Comparison of ENCODE assay signal across 19 mouse cellular contexts in the genomic region with DNA sequence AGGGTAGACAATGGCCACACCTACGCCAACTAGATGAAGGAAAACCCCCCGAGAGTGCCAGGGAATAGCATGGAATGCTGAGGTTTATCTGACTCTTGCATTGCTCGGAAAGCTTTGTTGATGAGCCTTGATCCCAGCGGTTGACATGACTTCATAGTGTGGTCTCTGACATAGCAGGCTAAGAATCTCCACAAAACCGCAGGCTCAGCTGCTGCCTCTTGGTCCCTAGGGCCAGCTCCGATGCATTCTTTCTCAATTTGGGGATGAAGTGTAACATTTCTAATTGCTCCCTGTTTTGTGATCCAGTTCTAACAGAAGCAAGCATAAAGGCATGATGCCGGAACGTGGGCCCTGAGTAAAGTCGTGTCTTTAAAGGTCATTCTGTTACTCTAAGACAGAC.
DNase-seq lines count a peak whose midpoint lies in the region; ATAC-seq and TF ChIP-seq lines count a peak whose summit lies in the region.
"Had no signal": no experiment of that assay in that cellular context is flagged by ENCODE, and none has a peak within 500 bp of the region (broad histone marks: within the 10 kb centered on the region; RNA-seq: fewer than 3 reads in every experiment).

No protein-coding gene starts in this region.

- H3K9me3 ChIP-seq in kidney, embryonic 16.5 days (ENCODE audit: low read length), result no peaks in the 10 kb centered on the region
- H3K9me3 ChIP-seq in stomach, postnatal 0 days (ENCODE audit: control insufficient read depth, low read length), result no peaks in the 10 kb centered on the region
- H3K9me3 ChIP-seq in hindbrain, embryonic 10.5 days, result no peaks in the 10 kb centered on the region
- H3K9me3 ChIP-seq: kidney, embryonic 15.5 days; liver, embryonic 13.5 days; neural tube, embryonic 13.5 days had no signal

- 86% methylated on average over 9 of the region's 9 CpGs for WGBS in kidney, embryonic 16.5 days
- 75% methylated on average over 9 of the region's 9 CpGs for WGBS in stomach, postnatal 0 days
- WGBS in hindbrain, embryonic 10.5 days, result 88% methylated on average over 9 of the region's 9 CpGs

- no peak overlapping the region for H3K9ac ChIP-seq in kidney, embryonic 16.5 days (replicated peaks; ENCODE audit: low read length)
- no peak overlapping the region for H3K9ac ChIP-seq in stomach, postnatal 0 days (ENCODE audit: low read length)
- H3K9ac ChIP-seq: kidney, embryonic 15.5 days; liver, embryonic 13.5 days; neural tube, embryonic 13.5 days had no signal

- no peaks in the 10 kb centered on the region for H3K27me3 ChIP-seq in kidney, embryonic 16.5 days (ENCODE audit: insufficient read depth, low read length)
- no peaks in the 10 kb centered on the region for H3K27me3 ChIP-seq in stomach, postnatal 0 days (ENCODE audit: control insufficient read depth, insufficient read depth, low read length)
- no peaks in the 10 kb centered on the region for H3K27me3 ChIP-seq in hindbrain, embryonic 10.5 days (ENCODE audit: insufficient read depth, poor library complexity, severe bottlenecking)
- H3K27me3 ChIP-seq: kidney, embryonic 15.5 days; liver, embryonic 13.5 days; megakaryocyte, embryonic 14.5 days; neural tube, embryonic 13.5 days had no signal

- H3K4me2 ChIP-seq in kidney, embryonic 16.5 days (replicated peaks; ENCODE audit: low read depth, low read length), result no peak overlapping the region
- no peak overlapping the region for H3K4me2 ChIP-seq in stomach, postnatal 0 days (replicated peaks; ENCODE audit: low read depth)
- H3K4me2 ChIP-seq: kidney, embryonic 15.5 days; liver, embryonic 13.5 days; neural tube, embryonic 13.5 days had no signal

- peak; percentile 38 for DNase-seq in gastrocnemius, adult 2 months
- DNase-seq in gastrocnemius, postnatal 36 days, result no peak
- DNase-seq in kidney, postnatal 14 days, result peak; percentile 37
- DNase-seq in adipocyte (ENCODE audit: low spot score), result peak; percentile 43
- no peak for DNase-seq in stomach, postnatal 0 days (ENCODE audit: low spot score)
- DNase-seq in hindbrain, embryonic 10.5 days (ENCODE audit: low spot score), result no peak
- no peak for DNase-seq in testis, postnatal 10 days (ENCODE audit: low spot score)
- DNase-seq: adrenal gland, postnatal 36 days; B cell, adult 2 months; cerebellum, postnatal 25 days; layer of hippocampus, adult 9-11 months; liver, embryonic 13.5 days; right cerebral cortex, postnatal 4 days had no signal

- H3K4me1 ChIP-seq in kidney, embryonic 16.5 days (ENCODE audit: insufficient read depth, low read length), result peaks cover 12% of the 10 kb centered on the region
- H3K4me1 ChIP-seq in stomach, postnatal 0 days (replicated peaks; ENCODE audit: control insufficient read depth, insufficient read depth), result 0 out of 2 replicates have a peak, but pooled peaks cover 3% of the 10 kb centered on the region
- peaks cover 6% of the 10 kb centered on the region for H3K4me1 ChIP-seq in hindbrain, embryonic 10.5 days (replicated peaks)
- H3K4me1 ChIP-seq: liver, embryonic 13.5 days; megakaryocyte, embryonic 14.5 days had no signal

- TF ChIP-seq CTCF in gastrocnemius, adult 2 months (IDR thresholded peaks at IDR 0.05), result no peak
- no peak for TF ChIP-seq CTCF in stomach, postnatal 0 days (IDR thresholded peaks at IDR 0.05; ENCODE audit: low read depth)

- H3K4me3 ChIP-seq in gastrocnemius, adult 2 months, result no peak overlapping the region
- H3K4me3 ChIP-seq in kidney, embryonic 16.5 days (ENCODE audit: low read length), result no peak overlapping the region
- H3K4me3 ChIP-seq in stomach, postnatal 0 days (ENCODE audit: low read depth, low read length), result no peak overlapping the region
- no peak overlapping the region for H3K4me3 ChIP-seq in hindbrain, embryonic 10.5 days
- H3K4me3 ChIP-seq: kidney, embryonic 15.5 days; liver, embryonic 13.5 days; megakaryocyte, embryonic 14.5 days; neural tube, embryonic 13.5 days had no signal

- TF ChIP-seq EP300 in stomach, postnatal 0 days (optimal IDR thresholded peaks at IDR 0.05), result no peak

- H3K36me3 ChIP-seq in kidney, embryonic 16.5 days (ENCODE audit: insufficient read depth, low read length), result no peaks in the 10 kb centered on the region
- no peaks in the 10 kb centered on the region for H3K36me3 ChIP-seq in stomach, postnatal 0 days (ENCODE audit: control insufficient read depth, insufficient read depth, low read length)
- H3K36me3 ChIP-seq in hindbrain, embryonic 10.5 days, result no peaks in the 10 kb centered on the region
- H3K36me3 ChIP-seq: G1E; kidney, embryonic 15.5 days; liver, embryonic 13.5 days; neural tube, embryonic 13.5 days had no signal

- no peak for ATAC-seq in kidney, embryonic 16.5 days (ENCODE audit: low FRiP score, low TSS enrichment)
- ATAC-seq in stomach, postnatal 0 days (ENCODE audit: low FRiP score, low TSS enrichment), result no peak
- ATAC-seq: inflammation-experienced regulatory T-cells, adult 6 months had no signal

- intact Hi-C loops in gastrocnemius, adult 2 months (cut with DNase I), result no loop called here
- intact Hi-C loops in gastrocnemius, postnatal 36 days (cut with DNase I), result no loop called here

- peak overlapping the region; percentile 57 for H3K27ac ChIP-seq in gastrocnemius, adult 2 months
- H3K27ac ChIP-seq in kidney, embryonic 16.5 days (ENCODE audit: low read length), result no peak overlapping the region
- H3K27ac ChIP-seq in stomach, postnatal 0 days (replicated peaks), result 0 out of 2 replicates have a peak overlapping the region, but pooled peaks have one; percentile 1
- no peak overlapping the region for H3K27ac ChIP-seq in hindbrain, embryonic 10.5 days
- H3K27ac ChIP-seq: kidney, embryonic 15.5 days; liver, embryonic 13.5 days; neural tube, embryonic 13.5 days had no signal

Comparison
In these comparisons a context has a peak if more than half of its experiments do, and no peak if none do; other contexts are left out.
1. DNase-seq: peak in gastrocnemius, adult 2 months (single experiment), kidney, postnatal 14 days (single experiment) and adipocyte (single experiment); none in gastrocnemius, postnatal 36 days (0 of 2), stomach, postnatal 0 days (single experiment), hindbrain, embryonic 10.5 days (single experiment) and testis, postnatal 10 days (single experiment).
2. H3K27ac ChIP-seq: peak in gastrocnemius, adult 2 months (single experiment) and stomach, postnatal 0 days (single experiment); none in kidney, embryonic 16.5 days (single experiment) and hindbrain, embryonic 10.5 days (single experiment).